Mouse (Mus musculus) limb, embryonic 14.5 days (tissue): ENCODE measurements around the gene Nf2. TPM values are rescaled to one million over a fixed set of nuclear protein-coding genes. Genes with fewer than 3 reads are reported as not detected.

Source experiments
- ATAC-seq: fragments of 200-750 bp; cut with Nextera tagmentation; 2 replicates; pipeline ENCODE4 v1.8.0; 2017; ENCODE audit warnings: low read depth, moderate number of reproducible peaks, moderate TSS enrichment; ENCODE audit not compliant: low FRiP score
- DNase-seq: peaks from one replicate; pipeline ENCODE4 v3.0.0-alpha.2; 2015; ENCODE audit warnings: low spot score
- H3K27ac ChIP-seq: fragments of 300-500 bp; sonication (generic); replicated peaks from 2 replicates; pipeline ENCODE4 v1.5.1; 2014; ENCODE audit warnings: low read depth, mild to moderate bottlenecking, low read length, moderate library complexity, mixed read lengths
- H3K27me3 ChIP-seq: fragments of 300-500 bp; sonication (generic); 2 replicates; pipeline ENCODE4 v1.6.1; 2014; ENCODE audit warnings: low read length, mixed read lengths; ENCODE audit not compliant: control insufficient read depth, insufficient read depth
- H3K36me3 ChIP-seq: fragments of 300-500 bp; sonication (generic); 2 replicates; pipeline ENCODE4 v1.6.1; 2014; ENCODE audit warnings: mild to moderate bottlenecking, low read length, moderate library complexity, mixed read lengths; ENCODE audit not compliant: control insufficient read depth, insufficient read depth
- H3K4me1 ChIP-seq: fragments of 300-500 bp; sonication (generic); 2 replicates; pipeline ENCODE4 v1.6.1; 2014; ENCODE audit warnings: antibody characterized with exemption, low read length, mixed read lengths; ENCODE audit not compliant: control insufficient read depth, insufficient read depth
- H3K4me2 ChIP-seq: fragments of 300-500 bp; sonication (generic); replicated peaks from 2 replicates; pipeline ENCODE4 v1.6.1; 2014; ENCODE audit warnings: low read depth, mild to moderate bottlenecking, low read length, moderate library complexity; ENCODE audit not compliant: severe bottlenecking
- H3K4me3 ChIP-seq: fragments of 300-500 bp; sonication (generic); replicated peaks from 2 replicates; pipeline ENCODE4 v1.5.1; 2014; ENCODE audit warnings: low read length
- H3K9ac ChIP-seq: fragments of 300-500 bp; sonication (generic); 2 replicates; pipeline ENCODE4 v1.6.1; 2014; ENCODE audit warnings: mild to moderate bottlenecking, low read depth, low read length, moderate library complexity; ENCODE audit not compliant: severe bottlenecking
- H3K9me3 ChIP-seq: fragments of 300-500 bp; sonication (generic); 2 replicates; pipeline ENCODE4 v1.6.1; 2016; ENCODE audit warnings: low read length; ENCODE audit not compliant: control insufficient read depth
- POLR2A ChIP-seq: fragments of 200-500 bp; IDR thresholded peaks from 2 replicates; pipeline ENCODE4 v1.8.0; 2012; ENCODE audit warnings: inconsistent platforms, mild to moderate bottlenecking, moderate library complexity, borderline replicate concordance; ENCODE audit not compliant: insufficient read depth, insufficient read length; ENCODE audit errors: extremely low read depth
- WGBS: fragments of 180-500 bp; shearing (Covaris S2); extraction: QIAGEN DNeasy Blood & Tissue Kit; methylation state at CpG from one replicate; pipeline ENCODE4 v1.1.7; 2014; 5-methylcytosine and 5-hydroxymethylcytosine counted together
- polyA plus RNA-seq, 2 experiments: library from polyadenylated mRNA; depleted of rRNA in 1 of 2; stranded (reverse) in 1 of 2; unstranded in 1 of 2; fragments of >200 nt; fragmentation: Nextera tagmentation in 1 of 2; extraction: Ambion mirVana in 1 of 2; gene quantifications; 2 replicates each; pipeline versions ENCODE4 v1.2.1 to v1.2.3; 2012 to 2014

The Nf2 gene
- polyA plus RNA-seq, 2 experiments: 37.7 to 64.9 TPM

DNA sequence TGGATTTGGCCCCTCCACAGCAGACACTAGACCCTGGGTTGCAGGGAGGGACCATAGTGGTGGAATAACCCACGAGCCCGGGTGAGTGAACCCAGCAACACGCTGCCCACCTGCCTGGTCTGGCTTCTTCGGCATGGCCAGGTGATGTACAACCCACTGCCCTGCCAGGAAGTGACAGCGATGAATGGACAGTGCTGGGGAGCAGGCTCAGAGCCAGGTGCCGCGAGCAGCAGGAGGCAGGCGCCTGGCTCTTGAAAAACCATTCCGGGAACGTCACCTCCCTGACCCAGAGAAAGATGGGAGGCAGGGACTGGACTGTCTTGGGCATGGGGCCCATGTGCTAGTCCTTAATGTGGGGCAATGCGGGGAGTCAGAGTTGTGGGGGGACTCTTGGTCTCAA is 94.5 kb downstream of the Nf2 start:
- 72% methylated on average over 11 of the region's 11 CpGs for WGBS
- Histone ChIP-seq H3K27me3 (peaks cover 7% of the 10 kb centered on the region), H3K9ac (no peak overlapping the region), H3K4me3 (no peak overlapping the region), H3K4me2 (no peak overlapping the region), H3K36me3 (no peaks in the 10 kb centered on the region), H3K4me1 (no peaks in the 10 kb centered on the region), H3K27ac (no peak overlapping the region), H3K9me3 (peaks cover 3% of the 10 kb centered on the region; the same call in 1 of the 2 replicates)
- no peak for DNase-seq
- ATAC-seq: no peak
- TF ChIP-seq POLR2A: no peak

DNA sequence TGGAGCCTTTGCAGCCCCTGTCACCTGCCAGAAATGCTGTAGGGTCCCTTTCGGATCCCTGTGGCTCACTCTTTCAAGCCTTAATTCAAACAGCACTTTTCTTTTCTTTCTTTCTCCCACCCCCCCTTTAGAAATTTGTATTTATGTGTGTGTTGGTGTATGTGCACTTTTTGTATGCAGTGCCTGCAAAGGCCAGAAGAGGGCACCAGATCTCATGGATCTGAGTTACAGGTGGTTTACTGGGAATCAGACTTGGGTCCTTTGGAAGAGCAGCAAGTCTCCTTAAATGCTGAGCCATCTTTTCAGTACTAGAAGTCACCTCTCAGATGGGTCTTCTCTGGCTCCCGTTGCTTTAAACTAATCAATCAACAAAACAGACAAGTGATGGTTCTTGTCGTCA is 95.3 kb downstream of the Nf2 start:
- Histone ChIP-seq H3K27me3 (peaks cover 15% of the 10 kb centered on the region), H3K4me3 (no peak overlapping the region), H3K36me3 (no peaks in the 10 kb centered on the region), H3K4me2 (no peak overlapping the region), H3K27ac (no peak overlapping the region), H3K9me3 (peaks cover 3% of the 10 kb centered on the region; the same call in 1 of the 2 replicates), H3K4me1 (no peaks in the 10 kb centered on the region), H3K9ac (no peak overlapping the region)
- ATAC-seq (no peak), DNase-seq (no peak)
- no peak for TF ChIP-seq POLR2A
- WGBS: 91% methylated on average over 3 of the region's 3 CpGs

DNA sequence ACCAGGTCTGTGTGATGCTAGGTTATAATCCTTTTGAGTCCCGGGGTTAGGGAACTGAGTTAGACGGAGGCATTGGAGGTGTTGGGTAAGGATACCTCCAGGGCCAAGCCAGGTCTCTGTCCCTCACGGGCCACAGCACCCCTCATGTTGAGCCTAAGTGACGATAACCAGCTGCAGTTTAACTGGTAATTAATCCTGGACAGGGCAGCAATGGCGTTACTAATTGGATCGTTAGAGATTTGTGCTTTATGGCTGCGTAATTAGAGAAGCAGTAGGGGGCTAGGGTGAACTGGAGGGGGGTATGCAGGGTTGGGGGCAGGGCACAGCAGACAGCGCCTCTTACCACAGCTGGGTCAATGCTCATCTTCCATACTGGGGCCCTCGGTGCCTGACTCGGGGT is 96.5 kb downstream of the Nf2 start:
- H3K27ac ChIP-seq: no peak overlapping the region
- ATAC-seq (no peak), DNase-seq (no peak)
- H3K9ac ChIP-seq: no peak overlapping the region
- peaks cover 27% of the 10 kb centered on the region for H3K27me3 ChIP-seq
- no peaks in the 10 kb centered on the region for H3K4me1 ChIP-seq
- no peak overlapping the region for H3K4me2 ChIP-seq
- peaks cover 3% of the 10 kb centered on the region; the same call in 1 of the 2 replicates for H3K9me3 ChIP-seq
- H3K4me3 ChIP-seq: no peak overlapping the region
- no peaks in the 10 kb centered on the region for H3K36me3 ChIP-seq
- TF ChIP-seq POLR2A: no peak
- WGBS: 18% methylated on average over 10 of the region's 10 CpGs

DNA sequence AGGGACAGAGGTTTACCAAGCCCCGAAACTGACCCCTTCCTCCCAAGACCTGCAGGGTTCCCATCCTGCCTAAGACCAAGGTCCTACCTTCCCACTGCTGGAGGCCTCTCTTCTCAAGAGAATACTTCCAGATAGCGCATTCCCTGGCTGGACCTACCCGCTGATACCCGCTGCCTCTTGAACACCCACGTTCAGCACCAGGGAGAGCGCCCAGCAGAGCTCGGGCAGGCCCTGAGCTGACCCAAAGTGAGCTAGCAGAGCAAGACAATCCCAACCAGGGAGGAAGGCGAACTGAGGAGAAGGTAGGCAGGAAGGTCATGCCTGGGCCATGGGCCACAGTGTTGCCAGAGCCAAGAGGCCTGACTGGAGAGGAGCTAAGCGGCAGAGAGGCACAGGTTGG is 99.1 kb downstream of the Nf2 start:
- H3K27ac ChIP-seq: no peak overlapping the region
- no peaks in the 10 kb centered on the region for H3K36me3 ChIP-seq
- peaks cover 50% of the 10 kb centered on the region for H3K27me3 ChIP-seq
- peaks cover 5% of the 10 kb centered on the region; the same call in 1 of the 2 replicates for H3K4me1 ChIP-seq
- peaks cover 3% of the 10 kb centered on the region; the same call in 1 of the 2 replicates for H3K9me3 ChIP-seq
- ATAC-seq: 0 out of 2 replicates have a peak, but pooled peaks have one; percentile 44
- DNase-seq: peak; percentile 80
- no peak overlapping the region for H3K9ac ChIP-seq
- H3K4me3 ChIP-seq: no peak overlapping the region
- no peak for TF ChIP-seq POLR2A
- 3% methylated on average over 9 of the region's 9 CpGs for WGBS
- H3K4me2 ChIP-seq: no peak overlapping the region

DNA sequence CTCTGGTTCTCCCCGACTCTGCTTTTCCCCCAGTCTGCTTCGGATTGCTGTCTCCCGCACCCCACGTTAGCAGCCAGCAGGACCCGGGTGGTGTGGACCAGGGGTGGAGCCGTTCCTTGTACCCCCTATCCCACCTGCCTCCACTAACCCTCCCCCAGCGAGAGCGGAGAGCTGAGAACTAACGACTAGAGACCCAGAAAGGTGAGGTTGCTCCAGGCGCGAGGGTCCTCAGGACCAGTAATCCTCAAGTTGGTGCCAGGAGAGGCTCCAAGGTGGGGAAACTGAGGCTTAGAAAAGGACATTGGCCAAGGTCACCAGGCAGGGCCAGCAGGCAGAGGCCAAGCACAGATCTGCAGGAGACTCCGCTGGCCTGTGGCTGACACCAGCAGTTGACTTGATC is 102.1 kb downstream of the Nf2 start:
- H3K9me3 ChIP-seq: no peaks in the 10 kb centered on the region
- H3K27me3 ChIP-seq: peaks cover 66% of the 10 kb centered on the region
- peak overlapping the region; percentile 95 for H3K4me2 ChIP-seq
- H3K9ac ChIP-seq: no peak overlapping the region
- DNase-seq (no peak), ATAC-seq (no peak)
- H3K36me3 ChIP-seq: no peaks in the 10 kb centered on the region
- peaks cover 5% of the 10 kb centered on the region; the same call in 1 of the 2 replicates for H3K4me1 ChIP-seq
- no peak for TF ChIP-seq POLR2A
- 2% methylated on average over 12 of the region's 12 CpGs for WGBS
- peak overlapping the region; percentile 47 for H3K4me3 ChIP-seq
- no peak overlapping the region for H3K27ac ChIP-seq
